Comparison of ENCODE assay signal across 12 mouse cellular contexts in the genomic region with DNA sequence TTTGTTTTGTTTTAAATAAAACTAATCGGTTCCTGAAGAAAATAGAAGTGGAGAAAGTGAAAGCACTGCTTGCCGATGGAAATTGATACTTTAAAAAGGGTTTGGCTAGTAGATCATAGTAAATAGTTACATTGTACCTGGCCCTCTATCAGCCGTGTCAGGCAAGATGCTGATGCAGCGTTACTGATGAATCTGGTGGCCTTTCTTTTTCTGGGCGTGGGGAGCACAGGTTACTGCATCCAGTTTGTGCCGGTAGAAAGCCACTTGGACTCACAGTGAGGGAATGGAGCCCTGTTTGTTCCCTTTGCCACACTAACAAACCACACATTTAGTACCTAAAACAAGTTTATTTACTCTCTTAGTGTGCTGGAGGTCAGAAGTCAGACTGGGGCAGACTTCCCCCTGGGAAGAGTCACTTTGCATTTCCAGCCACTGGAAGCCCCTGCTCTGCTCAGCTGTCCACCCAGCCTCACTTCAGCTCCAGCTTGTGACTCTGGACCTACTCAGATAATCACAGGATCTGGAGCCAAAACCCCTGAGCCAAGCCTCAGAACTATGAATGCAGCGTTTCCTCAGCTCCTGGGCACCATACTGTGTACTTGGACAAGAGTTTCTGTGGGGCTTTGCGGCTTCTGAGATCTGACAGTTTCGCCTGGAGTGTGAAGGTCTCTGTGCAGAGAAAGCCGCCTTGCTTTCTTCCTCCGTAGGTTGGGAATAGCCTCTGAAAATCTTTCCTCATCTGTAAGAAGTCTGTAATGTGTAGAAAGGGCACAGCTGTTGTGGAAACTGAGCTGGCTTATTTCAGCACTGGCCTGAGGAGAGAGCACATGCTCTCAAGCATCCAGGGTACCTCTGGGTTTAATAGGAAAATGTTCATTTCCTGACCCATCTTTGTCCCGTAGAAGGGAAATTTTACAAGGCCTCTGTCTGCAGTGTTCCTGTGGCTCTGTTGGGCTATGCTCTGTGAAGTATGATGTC. TPM values are rescaled to one million over a fixed set of nuclear protein-coding genes. Genes with fewer than 3 reads are reported as not detected.
DNase-seq lines count a peak whose midpoint lies in the region; ATAC-seq and TF ChIP-seq lines count a peak whose summit lies in the region.
"Had no signal": no experiment of that assay in that cellular context is flagged by ENCODE, and none has a peak within 500 bp of the region (broad histone marks: within the 10 kb centered on the region; RNA-seq: fewer than 3 reads in every experiment).

No protein-coding gene starts in this region.

- TF ChIP-seq CTCF in CH12.LX (conservative IDR thresholded peaks at IDR 0.05 in 1 of 2, IDR thresholded peaks at IDR 0.05 in 1 of 2; ENCODE audit: low read depth in 2 of 2, low read length in 2 of 2): no peak

- TF ChIP-seq EP300 in CH12.LX (IDR thresholded peaks at IDR 0.05; ENCODE audit: low read length): no peak

- H3K4me2 ChIP-seq in heart, embryonic 16.5 days (ENCODE audit: low read depth, low read length): no peak overlapping the region
- no peak overlapping the region for H3K4me2 ChIP-seq in heart, embryonic 11.5 days
- H3K4me2 ChIP-seq in CH12.LX (ENCODE audit: insufficient read depth, low read depth, poor library complexity, severe bottlenecking): peak overlapping the region; percentile 39

- ATAC-seq in heart, embryonic 16.5 days (replicated peaks; ENCODE audit: extremely low read depth, insufficient read depth, low FRiP score): no peak
- no peak for ATAC-seq in heart, embryonic 11.5 days (replicated peaks; ENCODE audit: insufficient number of reproducible peaks, low FRiP score, low TSS enrichment)

- TF ChIP-seq RAD21 in CH12.LX (IDR thresholded peaks at IDR 0.05; ENCODE audit: low read depth, low read length): no peak

- no peak overlapping the region for H3K4me3 ChIP-seq in heart, embryonic 16.5 days (ENCODE audit: low read length)
- no peak overlapping the region for H3K4me3 ChIP-seq in heart, embryonic 11.5 days (ENCODE audit: low read depth, low read length)
- peak overlapping the region in 1 of 3 experiments; percentile 16 for H3K4me3 ChIP-seq in CH12.LX (replicated peaks in 1 of 3; ENCODE audit: low read depth in 2 of 3, low read length in 2 of 3, poor library complexity in 1 of 3)
- H3K4me3 ChIP-seq: forebrain, embryonic 10.5 days; myocyte had no signal

- 0 out of 2 replicates have a peak overlapping the region, but pooled peaks have one; percentile 13 for H3K27ac ChIP-seq in heart, embryonic 16.5 days (ENCODE audit: low read length)
- no peak overlapping the region for H3K27ac ChIP-seq in heart, embryonic 11.5 days (ENCODE audit: low read depth, low read length)
- no peak overlapping the region for H3K27ac ChIP-seq in CH12.LX (ENCODE audit: insufficient read depth, low read depth)
- H3K27ac ChIP-seq: forebrain, embryonic 10.5 days had no signal

- peaks cover 1% of the 10 kb centered on the region; the same call in 1 of the 2 replicates for H3K36me3 ChIP-seq in heart, embryonic 16.5 days (ENCODE audit: control insufficient read depth, insufficient read depth)
- H3K36me3 ChIP-seq in heart, embryonic 11.5 days (ENCODE audit: control insufficient read depth, insufficient read depth, low read length): no peaks in the 10 kb centered on the region
- peaks cover 20 to 87% of the 10 kb centered on the region in 2 experiments for H3K36me3 ChIP-seq in CH12.LX (replicated peaks in 1 of 2; ENCODE audit: control insufficient read depth in 1 of 2, insufficient read depth in 1 of 2, low read length in 1 of 2)

- DNase-seq in CH12.LX (ENCODE audit: extremely low read depth) (no peak), ZHBTc4 (ENCODE audit: low read depth, low spot score) (peak; percentile 27)
- DNase-seq in kidney, postnatal 25 days: peak; percentile 60 to 82
- DNase-seq in right cerebral cortex, postnatal 14 days: no peak
- no peak for DNase-seq in B cell, adult 2 months
- DNase-seq: adrenal gland, postnatal 36 days; lung, postnatal 10 days; right cerebral cortex, adult 18-20 months had no signal

- WGBS in heart, embryonic 16.5 days: 65% methylated on average over 12 of the region's 12 CpGs
- 71% methylated on average over 12 of the region's 12 CpGs for WGBS in heart, embryonic 11.5 days (ENCODE audit: insufficient replicate concordance)

- in situ Hi-C loops in CH12.LX (cut with MboI; ENCODE audit: low pct_ligation_motif_present, low pct_unique_long_range_greater_than_20kb, low sequenced_read_pairs): no loop called here

- dilution Hi-C loops in CH12.LX (cut with MboI; ENCODE audit: extremely low pct_ligation_motif_present, extremely low pct_unique_long_range_greater_than_20kb, low sequenced_read_pairs): no loop called here

- H3K4me1 ChIP-seq in heart, embryonic 16.5 days (ENCODE audit: control insufficient read depth, insufficient read depth, low read length): peaks cover 38% of the 10 kb centered on the region
- H3K4me1 ChIP-seq in heart, embryonic 11.5 days (ENCODE audit: control insufficient read depth, insufficient read depth, low read length): peaks cover 25% of the 10 kb centered on the region
- peaks cover 17 to 51% of the 10 kb centered on the region in 2 experiments for H3K4me1 ChIP-seq in CH12.LX (ENCODE audit: control insufficient read depth in 1 of 2, insufficient read depth in 2 of 2)

- peaks cover 93% of the 10 kb centered on the region for H3K79me2 ChIP-seq in CH12.LX (replicated peaks; ENCODE audit: control insufficient read depth, extremely low read depth, insufficient read depth, poor library complexity, severe bottlenecking)

- H3K27me3 ChIP-seq in heart, embryonic 16.5 days (ENCODE audit: control insufficient read depth, insufficient read depth, low read length): no peaks in the 10 kb centered on the region
- no peaks in the 10 kb centered on the region for H3K27me3 ChIP-seq in heart, embryonic 11.5 days (ENCODE audit: control insufficient read depth, insufficient read depth, low read length)
- H3K27me3 ChIP-seq in CH12.LX (replicated peaks): no peaks in the 10 kb centered on the region

- TF ChIP-seq POLR2A in CH12.LX (IDR thresholded peaks at IDR 0.05; ENCODE audit: low read depth, low read length): no peak

- H3K9ac ChIP-seq in heart, embryonic 16.5 days (ENCODE audit: low read length): no peak overlapping the region
- no peak overlapping the region for H3K9ac ChIP-seq in heart, embryonic 11.5 days (ENCODE audit: low read depth, low read length)
- no peak overlapping the region for H3K9ac ChIP-seq in CH12.LX (ENCODE audit: insufficient read depth, low read depth)

- H3K9me3 ChIP-seq in heart, embryonic 16.5 days (replicated peaks; ENCODE audit: control insufficient read depth, low read length): no peaks in the 10 kb centered on the region
- no peaks in the 10 kb centered on the region for H3K9me3 ChIP-seq in heart, embryonic 11.5 days (replicated peaks; ENCODE audit: control insufficient read depth, low read length)
- no peaks in the 10 kb centered on the region for H3K9me3 ChIP-seq in CH12.LX (replicated peaks; ENCODE audit: low read length)
- H3K9me3 ChIP-seq: forebrain, embryonic 10.5 days had no signal

TF ChIP-seq in CH12.LX, 34 proteins besides CTCF, POLR2A, EP300 and RAD21:
- no peak for TF ChIP-seq SMC3 (IDR thresholded peaks at IDR 0.05; ENCODE audit: low read depth, low read length)
- TF ChIP-seq SIN3A (IDR thresholded peaks at IDR 0.05; ENCODE audit: low read length): no peak
- TF ChIP-seq BHLHE40 (IDR thresholded peaks at IDR 0.05; ENCODE audit: low read depth, low read length): no peak
- TF ChIP-seq NRF1 (IDR thresholded peaks at IDR 0.05; ENCODE audit: low read depth, low read length): no peak
- no peak for TF ChIP-seq IRF4 (IDR thresholded peaks at IDR 0.05; ENCODE audit: low read depth, low read length)
- no peak for TF ChIP-seq KAT2A (IDR thresholded peaks at IDR 0.05; ENCODE audit: insufficient replicate concordance, low read length)
- TF ChIP-seq E2F4 (IDR thresholded peaks at IDR 0.05; ENCODE audit: insufficient replicate concordance, low read depth, low read length): no peak
- no peak for TF ChIP-seq ZKSCAN1 (IDR thresholded peaks at IDR 0.05; ENCODE audit: borderline replicate concordance, low read depth, low read length)
- no peak for TF ChIP-seq MAX (IDR thresholded peaks at IDR 0.05; ENCODE audit: low read length)
- TF ChIP-seq POLR2AphosphoS2 (IDR thresholded peaks at IDR 0.05; ENCODE audit: low read depth, low read length): no peak
- TF ChIP-seq PAX5 (IDR thresholded peaks at IDR 0.05; ENCODE audit: low read length): no peak

RNA-seq across cellular contexts. Expression of gene Sfxn1, which starts 8.4 kb away (rescaled TPM):
- polyA plus RNA-seq in heart, embryonic 16.5 days (2015; fragmentation: Nextera tagmentation; extraction: Ambion mirVana): 24.3 and 29.0 TPM in 2 replicates
- 35.0 and 38.4 TPM in 2 replicates for polyA plus RNA-seq in heart, embryonic 11.5 days (2014; fragmentation: Nextera tagmentation; extraction: Ambion mirVana)
- total RNA-seq in CH12.LX (2012; rRNA removed) (71.7 and 84.1 TPM in 2 replicates), CH12.LX (2014; rRNA removed) (97.1 and 98.0 TPM in 2 replicates)
- polyA plus RNA-seq in CH12.LX (2012; ENCODE audit: insufficient read length, low read depth): 118 and 147 TPM in 2 replicates

RNA-seq across cellular contexts. Expression of gene Drd1, which starts 24.6 kb away (rescaled TPM):
- 0.11 TPM in 1 of 2 replicates, not detected in the other for polyA plus RNA-seq in heart, embryonic 16.5 days (2015; fragmentation: Nextera tagmentation; extraction: Ambion mirVana)
- 0.24 TPM in 1 of 2 replicates, not detected in the other for polyA plus RNA-seq in heart, embryonic 11.5 days (2014; fragmentation: Nextera tagmentation; extraction: Ambion mirVana)
- total RNA-seq in CH12.LX (2012; rRNA removed): not detected in 2 replicates
- total RNA-seq in CH12.LX (2014; rRNA removed): not detected in 2 replicates
- polyA plus RNA-seq in CH12.LX (2012; ENCODE audit: insufficient read length, low read depth): not detected in 2 replicates
- polyA plus RNA-seq: forebrain, embryonic 10.5 days; myocyte had no signal

Comparison
In these comparisons a context has a peak if more than half of its experiments do, and no peak if none do; other contexts are left out.
1. DNase-seq: peak in ZHBTc4 (single experiment) and kidney, postnatal 25 days (2 of 2); none in CH12.LX (single experiment), right cerebral cortex, postnatal 14 days (single experiment) and B cell, adult 2 months (0 of 2).